Mouse (Mus musculus): ENCODE data around the gene Gm21310. TPM values are rescaled to one million over a fixed set of nuclear protein-coding genes. Genes with fewer than 3 reads are reported as not detected.

The Gm21310 gene
- not detected in 2 replicates for polyA plus RNA-seq (2012; rRNA removed)

DNA sequence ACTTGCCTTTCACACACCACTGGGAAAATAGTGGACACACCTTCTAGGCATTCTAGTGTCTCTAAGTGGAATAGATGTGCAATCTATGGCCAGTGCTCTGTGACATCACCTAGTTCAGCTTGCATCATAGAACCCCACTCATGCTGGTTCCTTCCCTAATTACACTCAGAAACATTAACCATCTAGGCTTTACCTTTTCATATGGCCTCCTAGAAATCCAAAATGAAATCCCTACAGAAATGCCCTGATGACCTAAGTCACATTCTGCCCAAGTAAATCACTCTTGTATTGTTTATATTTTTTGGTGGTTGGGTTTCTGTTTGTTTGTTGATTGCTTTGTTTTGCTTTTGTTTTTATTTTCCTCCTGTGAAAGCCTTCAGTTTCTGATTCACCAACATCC is at the start of gene Gm21310:
TSS of gene Gm21310 (minus strand) at position 101 of the 400 bp plus-strand sequence.

Other genes starting within 250 kb of the Gm21310 start
- not detected in 2 replicates for gene Gm20834, start 177.4 kb upstream of the Gm21310 start, polyA plus RNA-seq (2012; rRNA removed)